Mouse (Mus musculus): Measurements from ENCODE around the gene Tifa. TPM values are rescaled to one million over a fixed set of nuclear protein-coding genes. Genes with fewer than 3 reads are reported as not detected.

The Tifa gene
- polyA plus RNA-seq, 1 experiment from 2014 or later, result 20.2 TPM

DNA sequence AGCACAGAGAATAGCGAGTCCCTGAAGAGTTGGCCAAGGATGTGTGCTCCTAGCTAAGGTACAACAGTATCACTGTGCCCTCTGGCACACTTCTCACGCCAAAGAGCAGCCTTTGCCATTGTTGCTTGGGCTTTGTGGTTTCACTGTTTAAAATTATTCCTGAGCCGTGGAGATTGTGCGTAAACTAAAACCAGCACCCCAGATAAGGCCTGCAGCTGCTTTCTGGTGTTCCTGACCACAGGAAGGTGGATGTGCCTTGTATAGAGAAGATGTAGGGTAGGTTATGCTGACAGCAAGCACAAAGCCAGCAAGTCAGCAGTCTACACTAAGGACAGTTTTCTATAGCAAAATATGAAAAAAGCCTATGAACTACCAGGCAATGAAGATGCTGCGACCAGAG lies 31.6 kb downstream of the Tifa start:
- H3K27ac ChIP-seq (ENCODE audit: low read depth), result no peak overlapping the region
- H3K27me3 ChIP-seq (ENCODE audit: insufficient read depth, low read length), result no peaks in the 10 kb centered on the region
- TF ChIP-seq CTCF (IDR thresholded peaks at IDR 0.05; ENCODE audit: low read depth) (no peak), EP300 (IDR thresholded peaks at IDR 0.05; ENCODE audit: low read depth) (peak; percentile 75)
- H3K4me1 ChIP-seq (ENCODE audit: insufficient read depth), result peaks cover 4% of the 10 kb centered on the region; the same call in 1 of the 2 replicates
- DNase-seq (no peak), ATAC-seq (no peak)
- H3K36me3 ChIP-seq (replicated peaks; ENCODE audit: insufficient read depth, low read length), result peaks cover 16% of the 10 kb centered on the region
- 51% methylated on average over 5 of the region's 5 CpGs for WGBS (ENCODE audit: insufficient replicate concordance)
- H3K9ac ChIP-seq (replicated peaks), result no peak overlapping the region
- H3K4me3 ChIP-seq (ENCODE audit: low read depth, low read length), result no peak overlapping the region
- H3K4me2 ChIP-seq (ENCODE audit: low read depth, low read length), result no peak overlapping the region
- no peaks in the 10 kb centered on the region for H3K9me3 ChIP-seq (ENCODE audit: low read length)

DNA sequence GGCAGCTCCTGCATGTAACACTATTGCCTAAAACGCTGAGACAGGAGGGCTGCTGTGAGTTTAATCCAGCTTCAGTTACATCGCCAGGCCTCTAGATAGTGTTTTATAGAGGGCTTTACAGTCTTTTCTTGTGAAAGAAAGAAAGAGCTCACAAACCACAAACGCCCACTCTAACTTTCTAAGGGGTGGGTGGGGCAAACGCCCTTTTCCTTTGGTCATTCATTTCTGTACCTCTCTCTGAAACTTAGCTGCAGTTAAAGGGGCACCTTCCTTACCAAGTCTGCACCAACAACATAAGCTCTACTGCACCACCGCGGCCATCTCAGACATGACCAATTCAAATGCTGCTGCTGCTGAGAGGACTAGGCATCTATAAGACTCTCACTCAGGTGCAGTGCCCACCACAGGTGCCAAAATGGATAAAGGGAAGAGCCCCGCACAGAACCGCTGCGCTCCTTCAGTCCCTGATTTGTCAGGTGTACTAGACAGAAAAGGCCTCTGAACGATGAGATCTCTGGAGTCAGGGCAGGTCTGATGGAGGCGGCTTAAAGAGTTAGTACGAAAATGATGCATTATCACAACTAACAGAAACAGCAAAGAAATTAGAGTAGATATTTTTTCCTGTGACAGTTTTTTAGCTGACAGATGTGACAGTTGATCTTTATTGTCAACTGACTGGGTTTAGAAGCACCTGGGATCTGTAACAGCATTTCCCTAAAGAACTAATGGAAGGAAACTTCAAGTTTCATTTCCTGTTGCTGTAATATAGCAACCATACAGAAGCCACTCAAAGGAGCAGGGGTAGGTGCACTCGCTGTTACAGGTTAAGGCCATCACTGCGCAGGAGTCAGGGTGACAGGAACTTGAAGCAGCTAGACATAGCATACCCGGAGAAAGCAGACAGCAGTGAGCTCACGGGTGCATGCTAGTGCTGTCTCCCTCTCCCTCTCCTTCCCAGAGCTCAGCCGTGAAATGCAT lies 34.6 kb downstream of the Tifa start:
- peak overlapping the region; percentile 80 for H3K27ac ChIP-seq (ENCODE audit: low read depth)
- no peak overlapping the region for H3K9ac ChIP-seq (replicated peaks)
- H3K4me3 ChIP-seq (ENCODE audit: low read depth, low read length), result no peak overlapping the region
- DNase-seq (peak; percentile 20), ATAC-seq (peak; percentile 65)
- H3K9me3 ChIP-seq (ENCODE audit: low read length), result no peaks in the 10 kb centered on the region
- H3K4me1 ChIP-seq (ENCODE audit: insufficient read depth), result peaks cover 10% of the 10 kb centered on the region; the same call in 1 of the 2 replicates
- H3K4me2 ChIP-seq (ENCODE audit: low read depth, low read length), result peak overlapping the region; percentile 14; the same call in 1 of the 2 replicates
- no peaks in the 10 kb centered on the region for H3K27me3 ChIP-seq (ENCODE audit: insufficient read depth, low read length)
- 51% methylated on average over 17 of the region's 17 CpGs for WGBS (ENCODE audit: insufficient replicate concordance)
- TF ChIP-seq EP300 (IDR thresholded peaks at IDR 0.05; ENCODE audit: low read depth), result peak; percentile 77
- TF ChIP-seq CTCF (IDR thresholded peaks at IDR 0.05; ENCODE audit: low read depth), result no peak
- H3K36me3 ChIP-seq (replicated peaks; ENCODE audit: insufficient read depth, low read length), result peaks cover 9% of the 10 kb centered on the region; the same call in 1 of the 2 replicates

DNA sequence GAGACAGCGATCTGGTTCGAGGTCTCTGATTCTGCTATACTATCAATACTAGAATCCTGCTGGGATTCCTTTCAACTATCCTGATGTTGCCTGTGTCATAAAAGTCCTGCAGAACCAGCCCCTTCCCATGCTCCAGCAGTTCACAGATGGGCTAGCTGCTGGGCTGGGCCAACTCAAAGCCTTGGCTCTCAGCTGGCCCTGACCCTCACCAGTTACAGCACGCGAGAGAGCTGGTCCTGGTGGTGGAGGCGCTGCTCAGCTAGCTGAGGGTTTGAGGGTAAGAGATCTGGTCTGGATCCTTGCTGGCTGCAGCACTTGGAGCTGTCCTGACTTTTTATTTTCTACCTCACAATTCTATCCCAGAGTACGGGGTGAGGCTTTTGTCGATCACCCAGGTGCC lies 36.9 kb downstream of the Tifa start:
- H3K36me3 ChIP-seq (replicated peaks; ENCODE audit: insufficient read depth, low read length), result peaks cover 5% of the 10 kb centered on the region; the same call in 1 of the 2 replicates
- 85% methylated on average over 7 of the region's 7 CpGs for WGBS (ENCODE audit: insufficient replicate concordance)
- no peak overlapping the region for H3K4me3 ChIP-seq (ENCODE audit: low read depth, low read length)
- H3K4me2 ChIP-seq (ENCODE audit: low read depth, low read length), result no peak overlapping the region
- H3K9ac ChIP-seq (replicated peaks), result no peak overlapping the region
- no peaks in the 10 kb centered on the region for H3K27me3 ChIP-seq (ENCODE audit: insufficient read depth, low read length)
- TF ChIP-seq EP300 (IDR thresholded peaks at IDR 0.05; ENCODE audit: low read depth) (no peak), CTCF (IDR thresholded peaks at IDR 0.05; ENCODE audit: low read depth) (no peak)
- no peaks in the 10 kb centered on the region for H3K9me3 ChIP-seq (ENCODE audit: low read length)
- peaks cover 10% of the 10 kb centered on the region; the same call in 1 of the 2 replicates for H3K4me1 ChIP-seq (ENCODE audit: insufficient read depth)
- DNase-seq (no peak), ATAC-seq (no peak)
- H3K27ac ChIP-seq (ENCODE audit: low read depth), result no peak overlapping the region

GRCm38 (mm10) chr3:127827123-127827522 lies 37.5 kb downstream of the Tifa start:
- TF ChIP-seq EP300 (IDR thresholded peaks at IDR 0.05; ENCODE audit: low read depth) (no peak), CTCF (IDR thresholded peaks at IDR 0.05; ENCODE audit: low read depth) (no peak)
- peaks cover 6% of the 10 kb centered on the region; the same call in 1 of the 2 replicates for H3K36me3 ChIP-seq (replicated peaks; ENCODE audit: insufficient read depth, low read length)
- H3K9ac ChIP-seq (replicated peaks), result no peak overlapping the region
- WGBS (ENCODE audit: insufficient replicate concordance), result 65% methylated on average over 7 of the region's 7 CpGs
- peaks cover 10% of the 10 kb centered on the region; the same call in 1 of the 2 replicates for H3K4me1 ChIP-seq (ENCODE audit: insufficient read depth)
- H3K4me3 ChIP-seq (ENCODE audit: low read depth, low read length), result no peak overlapping the region
- H3K27me3 ChIP-seq (ENCODE audit: insufficient read depth, low read length), result no peaks in the 10 kb centered on the region
- no peak overlapping the region for H3K27ac ChIP-seq (ENCODE audit: low read depth)
- no peak for ATAC-seq
- no peak for DNase-seq
- no peak overlapping the region for H3K4me2 ChIP-seq (ENCODE audit: low read depth, low read length)
- H3K9me3 ChIP-seq (ENCODE audit: low read length), result no peaks in the 10 kb centered on the region

DNA sequence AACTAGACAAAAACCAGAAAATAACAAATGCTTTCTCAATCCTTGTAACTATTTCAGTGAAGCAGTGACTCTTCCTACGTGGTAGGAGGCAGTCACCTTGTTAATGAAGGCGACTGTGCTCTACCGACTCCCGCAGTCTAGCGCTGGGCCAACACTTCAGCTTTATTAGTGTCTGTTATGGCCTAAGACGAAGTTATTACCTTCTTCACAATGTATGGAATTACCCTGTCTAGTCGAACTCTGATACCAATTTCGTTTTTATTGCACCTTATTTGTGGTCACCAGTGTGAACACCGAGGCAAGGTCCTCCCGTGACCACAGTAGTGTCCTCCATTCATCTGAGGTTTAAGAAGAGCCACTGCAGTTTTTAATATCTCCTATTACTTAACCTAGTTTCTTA lies 40.6 kb downstream of the Tifa start:
- peaks cover 10% of the 10 kb centered on the region; the same call in 1 of the 2 replicates for H3K4me1 ChIP-seq (ENCODE audit: insufficient read depth)
- TF ChIP-seq CTCF (IDR thresholded peaks at IDR 0.05; ENCODE audit: low read depth) (no peak), EP300 (IDR thresholded peaks at IDR 0.05; ENCODE audit: low read depth) (no peak)
- WGBS (ENCODE audit: insufficient replicate concordance), result 89% methylated on average over 10 of the region's 10 CpGs
- H3K9ac ChIP-seq (replicated peaks), result no peak overlapping the region
- H3K4me3 ChIP-seq (ENCODE audit: low read depth, low read length), result no peak overlapping the region
- 0 out of 2 replicates have a peak, but pooled peaks cover 11% of the 10 kb centered on the region for H3K36me3 ChIP-seq (replicated peaks; ENCODE audit: insufficient read depth, low read length)
- no peaks in the 10 kb centered on the region for H3K27me3 ChIP-seq (ENCODE audit: insufficient read depth, low read length)
- ATAC-seq, result no peak
- H3K27ac ChIP-seq (ENCODE audit: low read depth), result no peak overlapping the region
- no peaks in the 10 kb centered on the region for H3K9me3 ChIP-seq (ENCODE audit: low read length)
- no peak for DNase-seq
- no peak overlapping the region for H3K4me2 ChIP-seq (ENCODE audit: low read depth, low read length)

DNA sequence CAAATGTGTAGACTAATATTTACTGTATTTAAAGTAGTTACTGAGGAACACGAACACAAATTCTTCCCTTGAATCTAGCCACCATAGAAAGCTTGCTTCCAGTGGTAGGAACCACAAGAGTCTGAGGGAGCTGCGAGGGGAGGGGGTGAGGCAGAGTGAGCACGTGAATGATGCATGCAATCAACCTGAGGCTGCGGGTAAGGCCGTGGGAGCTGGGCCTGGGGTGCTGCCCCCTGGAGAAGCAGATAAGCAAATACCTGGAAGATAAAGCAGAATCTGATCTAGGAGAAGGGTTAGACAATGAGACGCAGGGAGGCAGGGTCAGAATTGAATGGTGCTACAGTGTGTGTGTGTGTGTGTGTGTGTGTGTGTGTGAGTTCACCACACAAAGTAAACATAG lies 41.5 kb downstream of the Tifa start:
- no peak for DNase-seq
- Histone ChIP-seq H3K27me3 (ENCODE audit: insufficient read depth, low read length) (no peaks in the 10 kb centered on the region), H3K4me2 (ENCODE audit: low read depth, low read length) (no peak overlapping the region), H3K4me3 (ENCODE audit: low read depth, low read length) (no peak overlapping the region), H3K9ac (replicated peaks) (no peak overlapping the region), H3K4me1 (ENCODE audit: insufficient read depth) (peaks cover 8% of the 10 kb centered on the region; the same call in 1 of the 2 replicates), H3K9me3 (ENCODE audit: low read length) (no peaks in the 10 kb centered on the region), H3K27ac (ENCODE audit: low read depth) (no peak overlapping the region), H3K36me3 (replicated peaks; ENCODE audit: insufficient read depth, low read length) (0 out of 2 replicates have a peak, but pooled peaks cover 11% of the 10 kb centered on the region)
- no peak for ATAC-seq
- TF ChIP-seq CTCF (IDR thresholded peaks at IDR 0.05; ENCODE audit: low read depth), result peak; percentile 8; the same call in 1 of the 2 replicates
- TF ChIP-seq EP300 (IDR thresholded peaks at IDR 0.05; ENCODE audit: low read depth), result no peak
- WGBS (ENCODE audit: insufficient replicate concordance), result 40% methylated on average over 6 of the region's 6 CpGs

Data from liver, postnatal 0 days (tissue).